Mouse (Mus musculus) cerebellum, postnatal 36 days (tissue): ENCODE measurements around the gene Prickle4.
"Not testable (repeated sequence)": the region's sequence is repeated elsewhere in the genome, so short reads cannot be mapped to it uniquely, and the experiment has no call there.

Source experiments
- DNase-seq, 2 experiments: peaks; one replicate each; pipeline ENCODE4 v3.0.0; 2021 to 2022; ENCODE audit warnings: mixed read lengths in 2 of 2

Prickle4 gene

GRCm38 (mm10) chr17:47663009-47663713, 31.4 kb downstream of the Prickle4 start:
- DNase-seq = no peak

DNA sequence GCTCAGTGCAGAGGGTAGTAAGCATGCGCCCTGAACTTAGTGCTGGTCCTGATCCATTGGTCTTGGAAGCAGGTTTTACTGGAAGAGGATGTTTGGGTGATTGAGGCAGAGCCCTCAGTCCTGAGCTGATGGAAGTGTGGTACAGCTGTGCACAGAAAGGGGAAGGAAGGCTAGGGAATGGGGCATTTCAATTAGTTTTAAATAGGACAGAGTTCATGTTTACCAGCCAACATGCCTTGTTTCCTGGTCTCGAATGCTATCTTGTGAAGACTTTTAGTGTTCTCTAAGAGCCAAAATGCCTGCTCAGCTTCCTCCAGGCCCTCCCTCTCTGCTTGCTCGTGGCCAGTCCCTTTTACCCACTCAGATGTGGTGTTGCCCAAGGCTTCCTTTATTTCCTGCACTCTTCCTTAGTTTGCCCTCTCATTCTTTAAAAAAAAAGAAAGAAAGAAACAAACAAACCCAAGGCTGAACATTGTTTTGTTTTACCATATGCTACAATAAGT, 35.7 kb downstream of the Prickle4 start:
- no peak for DNase-seq

GRCm38 (mm10) chr17:47657901-47658300, 36.6 kb downstream of the Prickle4 start:
- DNase-seq = no peak

DNA sequence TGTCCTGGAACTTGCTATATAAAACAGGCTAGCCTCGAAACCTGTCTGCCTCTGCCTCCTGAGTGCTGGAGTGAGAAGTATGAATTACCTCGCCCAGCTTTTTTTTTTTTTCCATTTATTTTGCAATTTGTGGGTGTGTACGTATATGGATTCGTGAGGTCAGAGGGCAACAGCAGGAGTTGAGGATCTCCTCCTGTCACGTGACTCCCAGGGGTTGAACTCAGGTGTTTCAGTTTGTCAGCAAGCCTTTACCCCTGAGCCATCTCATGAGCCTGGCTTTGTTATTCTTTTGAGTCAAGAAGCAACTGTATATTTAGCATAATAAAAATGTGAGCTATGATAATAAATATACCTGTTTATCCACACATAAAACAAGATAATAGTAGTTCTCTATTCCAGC, 38.8 kb downstream of the Prickle4 start:
- DNase-seq = no peak

- DNase-seq = not testable (repeated sequence)
Measured at GRCm38 (mm10) chr17:47654346-47654745, 40.2 kb downstream of the Prickle4 start.

DNA sequence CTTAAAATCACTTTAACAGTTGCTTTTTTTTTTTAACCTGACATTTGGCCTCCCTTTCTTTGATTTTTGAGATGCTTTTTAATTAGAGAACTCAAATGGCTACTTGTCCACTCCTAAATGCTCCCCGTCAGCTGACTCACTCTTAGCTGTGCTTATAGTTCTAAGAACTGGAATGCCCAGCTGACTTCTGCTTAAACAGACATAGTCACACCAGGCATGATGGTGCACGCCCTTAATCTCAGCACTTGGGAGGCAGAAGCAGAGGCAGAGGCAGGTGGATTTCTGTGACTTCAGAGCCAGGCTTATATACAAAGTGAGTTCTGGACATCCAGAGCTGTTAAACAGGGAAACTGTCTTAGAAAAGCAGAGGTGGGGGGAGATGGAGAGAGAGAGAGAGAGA, 42.6 kb downstream of the Prickle4 start:
- no peak for DNase-seq

DNA sequence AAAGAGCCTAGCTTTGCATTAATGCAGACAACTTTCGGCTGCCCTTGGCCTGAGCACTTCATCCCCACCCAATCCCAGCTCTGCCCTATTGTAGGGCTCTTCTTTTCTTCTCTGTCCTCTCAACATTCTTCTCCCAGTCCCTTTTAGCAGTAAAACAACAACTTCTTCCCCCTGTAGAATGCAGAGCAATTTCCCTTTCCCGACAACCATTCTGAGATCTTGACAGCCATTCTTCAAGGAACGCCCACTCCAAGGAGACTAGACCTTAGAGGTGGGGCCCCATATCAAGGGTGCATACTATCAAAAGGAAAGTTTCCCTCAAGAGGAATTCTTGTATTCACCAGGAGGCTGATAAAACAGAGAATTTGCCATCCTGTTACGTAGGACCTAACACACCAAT, 45.6 kb downstream of the Prickle4 start:
- no peak for DNase-seq

DNA sequence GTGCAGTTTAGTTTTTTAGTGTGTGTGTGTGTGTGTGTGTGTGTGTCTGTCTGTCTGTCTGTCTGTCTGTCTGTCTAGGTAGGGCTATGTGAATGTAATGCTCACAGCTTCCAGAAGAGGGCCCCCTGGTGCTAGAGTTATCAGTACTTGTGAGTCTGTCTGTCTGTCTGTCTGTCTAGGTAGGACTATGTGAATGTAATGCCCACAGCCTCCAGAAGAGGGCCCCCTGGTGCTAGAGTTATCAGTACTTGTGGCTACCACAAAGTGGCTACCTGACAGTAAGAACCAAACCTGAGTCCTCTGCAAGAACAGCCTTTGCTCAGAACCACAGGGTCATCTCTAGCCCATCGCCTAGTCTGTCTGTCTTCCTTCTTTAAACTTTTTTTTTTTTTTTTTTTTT, 47.9 kb downstream of the Prickle4 start:
- peak; percentile 36 to 38 for DNase-seq

DNA sequence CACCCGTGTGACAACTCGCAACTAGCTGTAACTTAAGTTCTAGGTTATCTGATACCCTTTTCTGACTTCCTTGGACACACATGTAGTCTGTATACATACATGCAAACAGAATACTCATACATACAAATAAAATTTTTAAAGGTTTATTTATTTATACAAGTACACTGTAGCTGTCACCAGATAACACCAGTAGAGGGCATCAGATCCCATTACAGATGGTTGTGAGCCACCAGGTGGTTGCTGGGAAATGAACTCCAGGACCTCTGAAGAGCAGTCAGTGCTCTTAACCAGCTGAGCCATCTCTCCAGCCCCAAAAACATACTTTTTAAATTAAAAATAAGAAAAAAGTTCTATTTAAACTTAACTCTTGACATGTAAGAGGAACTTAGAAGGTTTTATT, 51.5 kb downstream of the Prickle4 start:
- no peak for DNase-seq
